Mouse (Mus musculus): ENCODE results near the gene Flnb. TPM values are rescaled to one million over a fixed set of nuclear protein-coding genes. Genes with fewer than 3 reads are reported as not detected.

The Flnb gene
- polyA plus RNA-seq, 1 experiment, result 47.4 TPM

DNA sequence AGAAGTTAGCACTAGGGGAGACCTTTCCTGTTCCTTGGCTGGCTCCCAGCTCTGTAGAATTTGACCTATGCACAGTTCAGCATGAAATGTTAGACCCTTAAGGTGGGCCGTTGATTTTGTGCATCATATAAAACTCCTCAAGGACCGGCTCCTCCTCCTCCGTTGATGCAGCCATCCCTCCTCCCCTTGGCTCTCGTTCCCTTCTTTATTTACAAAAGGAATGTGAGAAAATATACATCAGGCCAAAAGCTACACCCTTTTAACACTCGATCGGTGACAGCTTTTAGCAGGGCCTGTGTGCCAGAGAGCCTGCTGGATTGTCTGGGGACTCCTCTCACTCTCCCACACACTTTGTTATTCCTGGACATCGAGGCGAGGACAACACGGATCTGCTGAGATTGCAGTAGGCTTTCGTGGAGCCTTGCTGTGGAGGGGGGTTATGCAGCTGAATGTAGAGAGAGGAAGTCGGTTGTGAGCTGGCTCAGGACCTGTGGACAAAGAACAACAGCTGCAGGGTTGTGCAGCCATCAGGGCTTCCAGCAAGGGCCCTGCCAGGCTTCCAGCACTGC is 82.8 kb downstream of the Flnb start:
- DNase-seq (ENCODE audit: low spot score), result no peak

DNA sequence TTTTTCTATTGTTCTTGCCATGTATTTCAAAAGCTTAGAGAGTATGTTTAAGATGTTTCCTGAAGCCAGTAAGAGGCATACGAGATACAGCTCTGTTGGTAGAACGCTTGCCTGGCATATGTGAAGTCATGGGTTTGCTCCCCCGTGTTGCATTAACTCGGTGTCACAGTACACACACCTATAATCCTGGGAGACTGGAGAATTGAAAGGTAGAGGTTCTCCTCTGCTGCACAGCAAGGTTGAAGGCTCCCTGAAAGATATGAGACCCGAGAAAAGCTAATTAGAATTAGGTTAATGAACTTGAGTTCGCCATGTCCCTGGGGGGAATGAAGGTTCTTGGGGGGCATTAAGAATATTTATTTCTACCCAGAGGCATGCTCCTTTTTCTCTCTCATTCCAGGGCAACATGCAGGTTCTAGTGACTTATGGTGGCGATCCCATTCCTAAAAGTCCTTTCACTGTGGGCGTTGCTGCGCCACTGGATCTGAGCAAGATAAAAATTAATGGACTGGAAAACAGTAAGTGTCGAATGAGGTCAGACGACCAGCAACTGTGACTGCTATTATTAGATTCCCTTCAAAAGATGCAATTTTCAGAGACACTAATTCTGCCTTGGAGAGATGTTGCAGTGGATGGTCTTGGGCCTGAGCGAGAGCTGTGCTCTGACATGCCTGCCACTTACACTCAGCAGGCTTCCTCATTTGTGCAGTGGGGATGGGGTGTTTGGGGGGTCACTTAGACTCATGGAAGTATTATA is 83.9 kb downstream of the Flnb start:
- no peak for DNase-seq (ENCODE audit: low spot score)

- DNase-seq (ENCODE audit: low spot score), result no peak
These were observed 89.3 kb downstream of the Flnb start for GRCm38 (mm10) chr14:7907058-7907457.

GRCm38 (mm10) chr14:7909472-7909871 is 91.7 kb downstream of the Flnb start:
- DNase-seq (ENCODE audit: low spot score), result no peak

DNA sequence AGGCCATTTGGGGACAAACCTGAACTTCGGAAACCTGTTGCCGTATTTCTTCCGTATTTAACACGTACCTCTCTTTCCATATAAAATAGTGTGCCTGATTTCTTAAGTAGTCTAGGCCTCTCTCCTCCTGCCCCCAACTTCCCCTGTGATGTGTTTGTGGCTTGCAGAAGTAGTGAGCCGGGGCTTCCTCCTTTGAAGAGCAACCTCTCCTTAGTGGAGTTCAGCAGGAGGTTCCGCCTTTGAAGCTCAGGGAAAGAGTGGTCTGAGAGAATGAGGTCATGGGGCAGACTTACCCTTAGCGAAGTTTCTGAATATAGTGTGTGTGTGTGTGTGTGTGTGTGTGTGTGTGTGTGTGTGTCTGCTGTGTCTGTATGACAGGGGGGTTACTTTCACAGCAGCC is 96.1 kb downstream of the Flnb start:
- DNase-seq (ENCODE audit: low spot score), result no peak

DNA sequence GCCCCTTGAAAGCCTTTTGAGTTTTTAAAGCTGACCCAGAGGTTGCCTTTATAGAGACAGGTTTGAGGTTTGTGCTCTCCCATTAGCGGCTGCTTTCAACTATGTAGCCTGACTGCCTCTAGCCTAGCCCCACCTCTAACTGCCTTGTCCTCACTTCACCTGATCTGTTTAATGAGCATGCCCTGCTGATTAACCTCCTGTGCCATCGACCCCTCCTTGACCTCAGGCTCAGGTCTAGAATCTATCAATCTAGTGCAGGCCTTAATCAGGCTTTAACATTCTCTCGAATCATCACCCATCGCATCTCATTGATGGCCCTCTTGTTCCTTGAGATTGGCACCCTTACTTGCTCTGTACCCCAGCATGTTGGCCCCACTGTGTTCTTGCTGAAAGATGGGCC is 96.7 kb downstream of the Flnb start:
- DNase-seq (ENCODE audit: low spot score), result no peak

- no peak for DNase-seq (ENCODE audit: low spot score)
These were observed 100.6 kb downstream of the Flnb start for GRCm38 (mm10) chr14:7918150-7918991.

- no peak for DNase-seq (ENCODE audit: low spot score)
These were observed 101.6 kb downstream of the Flnb start for GRCm38 (mm10) chr14:7919309-7919708.

DNA sequence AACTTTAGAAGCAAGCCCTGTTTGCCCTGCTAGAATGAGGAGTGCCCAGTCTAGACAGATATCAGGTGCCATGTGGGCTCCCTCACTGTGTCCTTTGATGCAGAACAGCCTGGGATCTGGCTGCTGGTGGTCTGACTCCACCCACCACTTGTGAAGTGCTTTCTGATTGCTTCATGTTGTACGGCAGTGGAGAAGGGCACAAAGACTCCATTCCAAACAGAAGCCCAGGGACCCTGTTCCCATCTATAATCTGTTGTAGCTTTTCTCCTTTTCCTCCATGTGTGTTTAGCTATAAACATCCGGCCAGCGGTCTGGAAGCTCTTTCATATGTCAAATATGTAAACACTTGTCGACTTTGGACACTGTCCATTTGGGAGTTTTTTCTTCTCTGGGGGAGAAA is 102.2 kb downstream of the Flnb start:
- DNase-seq (ENCODE audit: low spot score), result no peak

- no peak for DNase-seq (ENCODE audit: low spot score)
These were observed 103.7 kb downstream of the Flnb start for GRCm38 (mm10) chr14:7921459-7921858.

DNA sequence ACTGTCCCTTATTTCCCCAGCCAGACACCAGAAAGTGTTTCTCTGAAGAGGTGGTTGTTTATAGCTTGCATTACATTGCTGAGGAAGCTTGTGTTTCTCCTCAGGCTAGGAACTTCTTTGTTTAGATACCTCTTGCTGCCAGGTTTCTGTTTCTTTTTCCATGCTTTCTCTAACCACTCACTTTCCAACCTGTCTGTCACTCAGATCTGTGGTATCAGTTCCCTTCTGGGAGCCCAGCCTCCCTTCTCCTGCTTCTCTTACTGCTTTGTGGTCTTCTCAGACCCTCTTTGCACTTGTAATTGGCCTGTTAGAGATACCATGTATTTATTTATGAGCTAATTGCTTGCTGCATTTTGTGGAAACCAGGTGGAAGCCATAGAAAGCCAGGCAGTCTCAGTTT is 105.9 kb downstream of the Flnb start:
- no peak for DNase-seq (ENCODE audit: low spot score)

DNA sequence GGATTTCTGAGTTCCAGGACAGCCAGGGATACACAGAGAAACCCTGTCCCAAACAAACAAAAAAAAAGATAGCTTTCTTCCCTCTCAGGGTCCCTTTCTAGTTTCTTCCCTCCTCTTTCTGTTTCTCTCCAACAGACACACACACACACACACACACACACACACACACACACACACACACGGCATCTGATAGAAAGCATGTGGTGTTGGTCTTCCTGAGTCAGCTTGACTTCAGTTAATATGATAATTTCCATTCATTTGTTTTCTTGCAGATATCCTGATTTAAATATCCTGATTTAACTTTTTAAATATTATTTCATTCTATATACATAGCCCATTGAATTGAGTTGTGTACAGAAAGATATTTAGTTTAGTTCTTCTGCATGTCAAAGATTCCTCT is 110.6 kb downstream of the Flnb start:
- DNase-seq (ENCODE audit: low spot score), result no peak

DNA sequence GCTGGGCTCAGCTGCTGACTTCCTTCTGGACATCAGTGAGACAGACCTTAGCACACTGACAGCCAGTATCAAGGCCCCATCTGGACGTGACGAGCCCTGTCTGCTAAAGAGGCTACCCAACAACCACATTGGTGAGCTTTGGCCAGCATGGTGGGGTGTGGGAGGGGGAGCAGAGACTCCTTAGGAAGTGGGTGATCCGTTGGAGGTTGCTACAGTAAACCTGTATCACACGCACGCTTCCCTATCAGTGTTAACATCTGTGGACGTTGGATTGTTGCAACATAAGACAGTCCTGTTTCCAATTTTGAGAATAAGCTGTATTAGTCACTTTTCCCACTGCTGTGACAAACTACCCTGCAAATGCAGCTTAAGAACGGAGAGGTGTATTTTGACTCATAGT is 111.3 kb downstream of the Flnb start:
- no peak for DNase-seq (ENCODE audit: low spot score)

DNA sequence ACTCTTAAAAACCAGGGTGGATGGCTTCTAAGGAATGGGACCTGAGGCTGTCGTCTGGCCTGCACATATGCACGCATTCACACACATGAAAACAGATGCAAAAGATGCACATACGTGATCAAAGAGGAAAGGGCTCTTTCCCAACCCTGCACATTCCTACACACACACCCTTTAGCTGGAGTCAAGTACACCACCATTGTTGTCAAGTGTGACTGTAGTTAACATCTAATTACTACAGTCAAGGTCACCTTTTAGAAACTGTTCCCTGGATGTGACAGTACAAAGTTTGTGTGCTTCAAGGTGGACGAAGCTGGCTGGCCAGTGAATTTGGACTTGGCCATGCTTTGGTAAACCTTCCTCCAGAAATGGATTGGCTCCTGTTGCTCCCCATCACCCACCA is 114.4 kb downstream of the Flnb start:
- DNase-seq (ENCODE audit: low spot score), result no peak

DNA sequence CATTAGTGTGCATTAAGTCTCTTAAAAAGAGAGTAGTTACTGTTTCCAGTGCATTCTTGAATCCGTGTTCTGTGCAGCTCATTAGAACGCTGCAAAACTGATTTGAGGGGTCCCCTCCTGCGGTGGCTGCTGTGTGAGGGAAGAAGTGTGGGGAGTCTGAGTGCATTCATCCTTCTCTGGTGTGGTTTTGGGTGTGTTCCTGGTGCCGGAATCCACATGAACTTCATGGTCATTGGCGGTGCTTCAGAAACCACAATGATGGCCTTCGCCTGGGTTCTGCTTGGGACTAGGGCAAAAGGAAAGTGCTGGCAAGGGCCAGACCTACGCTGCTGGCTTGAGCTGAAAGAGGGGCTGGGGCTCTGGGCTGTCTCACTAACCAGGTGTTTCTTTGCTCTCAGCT is 116.4 kb downstream of the Flnb start:
- no peak for DNase-seq (ENCODE audit: low spot score)

DNA sequence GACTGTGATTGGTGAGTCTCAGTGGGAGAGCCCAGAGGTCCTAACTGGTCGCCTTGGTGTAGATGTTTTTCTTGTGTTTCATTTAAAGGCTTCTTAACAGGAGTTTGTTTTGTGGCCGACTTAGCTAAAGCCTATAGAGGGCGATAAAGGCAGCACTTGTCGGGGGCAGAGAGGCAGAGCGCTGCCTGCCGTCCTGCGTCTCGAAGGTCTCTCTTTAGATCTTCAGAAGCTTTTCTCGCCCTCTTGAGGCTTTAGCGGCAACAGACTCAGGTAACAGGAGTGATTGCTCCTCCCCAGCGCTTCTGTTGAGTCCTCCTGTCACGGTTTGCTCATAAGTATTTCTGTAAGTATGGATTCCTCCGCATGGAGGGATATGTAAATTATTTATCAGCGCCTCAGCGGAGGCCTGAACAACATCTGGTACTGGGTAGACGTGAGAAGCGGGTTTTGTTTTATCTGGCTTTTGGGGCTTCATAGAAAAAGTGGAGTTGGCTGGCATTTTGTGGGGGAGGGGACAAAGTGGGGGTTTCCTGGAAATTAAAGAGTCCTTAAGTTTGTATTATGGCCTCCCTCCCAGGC is 119.4 kb downstream of the Flnb start:
- no peak for DNase-seq (ENCODE audit: low spot score)

DNA sequence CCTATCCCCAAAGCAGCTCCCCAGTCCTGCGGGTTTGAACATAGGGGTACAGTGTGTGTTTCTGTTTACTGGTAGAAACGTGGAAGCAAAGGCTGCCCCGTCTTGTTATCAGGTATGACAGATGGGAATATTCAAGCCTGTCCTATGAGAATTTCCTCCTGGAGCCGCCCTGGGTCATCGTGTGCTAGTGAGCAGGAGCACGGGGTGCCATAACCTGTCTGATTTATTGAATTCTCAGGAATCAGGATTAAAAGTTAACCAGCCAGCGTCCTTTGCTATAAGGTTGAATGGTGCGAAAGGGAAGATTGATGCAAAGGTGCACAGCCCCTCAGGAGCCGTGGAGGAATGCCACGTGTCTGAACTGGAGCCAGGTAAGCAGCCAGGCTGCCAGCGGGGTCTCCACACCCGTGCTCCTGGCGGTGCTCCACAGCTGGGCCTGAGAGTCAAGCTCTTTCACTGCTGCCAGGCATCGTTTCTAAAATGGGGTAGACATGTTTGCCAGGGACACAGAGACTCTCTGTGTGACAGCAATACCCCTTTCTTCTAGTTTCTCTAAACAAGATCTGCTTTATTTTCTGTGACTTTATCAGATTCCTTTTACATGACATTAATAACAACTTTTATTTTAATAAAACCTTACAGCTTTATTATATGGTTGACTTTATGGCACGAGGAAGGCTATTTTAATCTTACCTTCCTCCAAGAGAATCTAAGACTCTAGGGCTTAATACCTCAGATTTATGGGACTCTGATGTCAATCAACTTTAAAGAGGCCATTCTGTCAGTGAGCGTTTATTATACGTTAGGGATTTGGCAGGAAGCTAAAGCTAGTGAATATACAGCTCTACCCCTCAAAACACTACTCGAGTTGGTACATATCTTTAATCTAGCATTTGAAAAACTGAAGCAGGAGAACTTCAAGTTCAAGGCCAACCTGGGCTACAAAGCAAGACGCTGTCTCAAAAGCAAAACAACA is 121.3 kb downstream of the Flnb start:
- no peak for DNase-seq (ENCODE audit: low spot score)

DNA sequence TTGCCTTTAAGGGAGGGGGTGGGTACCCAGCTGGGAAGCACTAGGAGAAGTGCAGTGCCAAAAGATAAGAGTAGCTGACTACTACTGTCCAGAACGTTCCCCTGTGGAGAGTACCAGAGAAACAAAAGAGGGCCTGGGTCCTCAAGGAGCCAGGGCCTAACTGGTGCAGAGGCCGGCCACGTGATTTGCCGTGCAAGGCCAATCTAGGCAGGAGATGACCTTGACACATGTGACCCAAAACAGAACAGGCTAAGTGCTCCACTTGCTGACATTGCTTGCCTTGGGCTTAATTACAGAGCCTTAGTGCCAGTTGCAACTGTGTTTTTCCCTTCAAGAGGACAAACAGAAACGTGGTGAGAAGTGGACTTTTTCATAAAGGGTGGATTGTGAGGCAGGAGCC is 123.7 kb downstream of the Flnb start:
- DNase-seq (ENCODE audit: low spot score), result no peak

- no peak for DNase-seq (ENCODE audit: low spot score)
These were observed 125.5 kb downstream of the Flnb start for GRCm38 (mm10) chr14:7943101-7943800.

GRCm38 (mm10) chr14:7943801-7944135 is 126.0 kb downstream of the Flnb start:
- DNase-seq (ENCODE audit: low spot score), result no peak

Measured in urinary bladder, adult 2 months (tissue).